Mouse (Mus musculus): ENCODE data around the gene Ttc37. TPM values are rescaled to one million over a fixed set of nuclear protein-coding genes. Genes with fewer than 3 reads are reported as not detected.

Ttc37 gene
- polyA plus RNA-seq, 1 experiment from 2014 or later: 15.9 TPM

- no peak for DNase-seq (ENCODE audit: extremely low spot score, low spot score)
- Histone ChIP-seq H3K36me3 (replicated peaks) (peaks cover 55% of the 10 kb centered on the region), H3K9me3 (no peaks in the 10 kb centered on the region), H3K27me3 (ENCODE audit: poor library complexity, severe bottlenecking) (no peaks in the 10 kb centered on the region), H3K4me3 (no peak overlapping the region), H3K4me1 (no peaks in the 10 kb centered on the region), H3K27ac (no peak overlapping the region)
- WGBS: 98% methylated on average over 3 of the region's 3 CpGs
Observed at GRCm38 (mm10) chr13:76189190-76189589, 90.7 kb downstream of the Ttc37 start.

- Histone ChIP-seq H3K9me3 (no peaks in the 10 kb centered on the region), H3K36me3 (replicated peaks) (peaks cover 51% of the 10 kb centered on the region), H3K4me1 (no peaks in the 10 kb centered on the region), H3K27me3 (ENCODE audit: poor library complexity, severe bottlenecking) (no peaks in the 10 kb centered on the region), H3K27ac (no peak overlapping the region), H3K4me3 (no peak overlapping the region)
- WGBS: 88% methylated on average over 3 of the region's 3 CpGs
- no peak for DNase-seq (ENCODE audit: extremely low spot score, low spot score)
Observed at GRCm38 (mm10) chr13:76190273-76190672, 91.7 kb downstream of the Ttc37 start.

- Histone ChIP-seq H3K27me3 (ENCODE audit: poor library complexity, severe bottlenecking) (no peaks in the 10 kb centered on the region), H3K36me3 (replicated peaks) (peaks cover 35% of the 10 kb centered on the region), H3K4me3 (no peak overlapping the region), H3K9me3 (no peaks in the 10 kb centered on the region), H3K4me1 (no peaks in the 10 kb centered on the region), H3K27ac (no peak overlapping the region)
- no peak for DNase-seq (ENCODE audit: extremely low spot score, low spot score)
Observed at GRCm38 (mm10) chr13:76194937-76195336, 96.4 kb downstream of the Ttc37 start.

DNA sequence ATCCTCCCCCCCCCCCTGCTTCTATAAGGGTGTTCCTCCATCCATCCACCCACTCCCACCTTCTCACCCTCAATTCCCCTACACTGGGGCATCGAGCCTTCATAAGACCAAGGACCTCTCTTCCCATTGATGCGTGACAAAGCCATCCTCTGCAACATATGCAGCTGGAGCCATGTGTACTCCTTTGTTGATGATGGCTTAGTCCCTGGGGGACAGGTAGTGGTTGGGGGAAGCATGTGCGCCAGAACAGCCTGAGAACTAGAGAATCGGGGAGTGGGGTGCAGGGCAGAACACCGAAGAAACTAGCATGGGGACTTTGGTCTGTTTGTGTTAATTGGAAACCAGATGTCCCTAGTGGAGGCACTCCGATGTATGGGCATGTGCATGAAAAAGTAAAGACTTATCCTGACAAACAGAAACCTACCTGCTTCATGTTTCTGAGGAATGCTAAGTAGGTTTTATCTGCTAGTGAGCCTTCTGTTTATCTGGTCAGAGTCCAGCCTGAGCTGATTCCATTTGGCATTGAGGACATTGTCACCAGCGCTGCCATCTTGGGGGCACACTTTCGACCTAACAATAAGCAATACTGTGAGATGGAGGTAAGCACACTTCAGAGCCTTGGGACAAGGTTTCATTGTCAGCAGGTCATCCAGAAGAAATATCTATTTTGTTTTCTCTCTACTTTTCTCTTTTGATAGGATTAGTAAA lies 97.1 kb downstream of the Ttc37 start:
- 94% methylated on average over 8 of the region's 8 CpGs for WGBS

GRCm38 (mm10) chr13:76197297-76197848 lies 98.8 kb downstream of the Ttc37 start:
- DNase-seq (ENCODE audit: extremely low spot score, low spot score): no peak
- WGBS: 90% methylated on average over 3 of the region's 3 CpGs

More for the DNA sequence above, 97.1 kb downstream of the Ttc37 start:
- peaks cover 30% of the 10 kb centered on the region for H3K36me3 ChIP-seq (replicated peaks)
- no peak overlapping the region for H3K4me3 ChIP-seq
- no peaks in the 10 kb centered on the region for H3K9me3 ChIP-seq
- no peaks in the 10 kb centered on the region for H3K4me1 ChIP-seq
- DNase-seq (ENCODE audit: extremely low spot score, low spot score): no peak
- H3K27me3 ChIP-seq (ENCODE audit: poor library complexity, severe bottlenecking): no peaks in the 10 kb centered on the region
- no peak overlapping the region for H3K27ac ChIP-seq

DNA sequence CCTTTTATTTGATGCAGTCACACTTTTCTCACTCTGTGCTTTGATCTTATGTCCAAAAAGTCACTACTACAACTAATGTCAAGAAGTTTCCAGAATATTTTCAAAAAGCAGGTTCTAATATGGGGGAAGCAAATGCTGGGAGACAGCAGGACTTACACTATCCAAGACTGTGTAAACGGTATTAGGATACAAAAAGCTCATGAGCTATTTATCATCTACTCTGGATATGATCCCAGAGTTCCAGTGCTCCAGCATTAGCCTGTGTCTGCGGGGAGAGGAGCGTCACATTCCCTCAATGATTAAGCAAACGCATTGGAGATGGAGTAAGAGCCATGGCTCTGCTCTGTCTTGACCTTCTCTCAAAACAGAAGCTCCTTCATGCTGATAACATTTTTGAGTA lies 101.4 kb downstream of the Ttc37 start:
- H3K36me3 ChIP-seq (replicated peaks): peaks cover 3% of the 10 kb centered on the region; the same call in 1 of the 2 replicates

More at GRCm38 (mm10) chr13:76197297-76197848, 98.8 kb downstream of the Ttc37 start:
- Histone ChIP-seq H3K27me3 (ENCODE audit: poor library complexity, severe bottlenecking) (no peaks in the 10 kb centered on the region), H3K4me1 (no peaks in the 10 kb centered on the region), H3K27ac (no peak overlapping the region), H3K4me3 (no peak overlapping the region), H3K9me3 (no peaks in the 10 kb centered on the region), H3K36me3 (replicated peaks) (peaks cover 12% of the 10 kb centered on the region; the same call in 1 of the 2 replicates)

GRCm38 (mm10) chr13:76214928-76215327 lies 116.4 kb downstream of the Ttc37 start:
- Histone ChIP-seq H3K9me3 (no peaks in the 10 kb centered on the region), H3K36me3 (replicated peaks) (no peaks in the 10 kb centered on the region), H3K27me3 (ENCODE audit: poor library complexity, severe bottlenecking) (no peaks in the 10 kb centered on the region), H3K27ac (no peak overlapping the region), H3K4me3 (no peak overlapping the region), H3K4me1 (no peaks in the 10 kb centered on the region)
- DNase-seq (ENCODE audit: extremely low spot score, low spot score): no peak
- 87% methylated on average over 2 of the region's 2 CpGs for WGBS

More for the DNA sequence above, 101.4 kb downstream of the Ttc37 start:
- Histone ChIP-seq H3K27ac (no peak overlapping the region), H3K4me3 (no peak overlapping the region), H3K4me1 (no peaks in the 10 kb centered on the region), H3K27me3 (ENCODE audit: poor library complexity, severe bottlenecking) (no peaks in the 10 kb centered on the region), H3K9me3 (no peaks in the 10 kb centered on the region)
- 92% methylated on average over 4 of the region's 4 CpGs for WGBS
- no peak for DNase-seq (ENCODE audit: extremely low spot score, low spot score)

DNA sequence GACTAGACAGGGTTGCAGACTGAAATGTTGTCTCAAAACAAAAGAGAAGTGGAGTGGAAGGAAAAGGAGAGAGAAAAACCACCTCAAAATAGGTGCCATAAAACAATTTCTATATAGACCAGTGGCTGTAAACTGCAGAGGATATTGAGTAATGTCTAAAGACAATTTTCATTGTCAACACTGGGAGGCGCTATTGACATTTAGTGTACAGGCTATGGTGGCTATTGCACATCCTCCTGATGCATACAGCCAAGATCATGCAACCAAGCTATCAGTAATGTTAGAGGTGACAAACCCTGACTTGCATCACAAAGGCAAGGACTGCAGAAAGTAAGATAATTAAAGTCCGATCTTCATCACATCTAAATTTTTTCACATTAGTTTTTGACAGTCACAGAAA lies 116.9 kb downstream of the Ttc37 start:
- DNase-seq (ENCODE audit: extremely low spot score, low spot score): no peak
- H3K27me3 ChIP-seq (ENCODE audit: poor library complexity, severe bottlenecking): no peaks in the 10 kb centered on the region
- no peaks in the 10 kb centered on the region for H3K9me3 ChIP-seq
- no peaks in the 10 kb centered on the region for H3K4me1 ChIP-seq
- no peaks in the 10 kb centered on the region for H3K36me3 ChIP-seq (replicated peaks)
- H3K4me3 ChIP-seq: no peak overlapping the region
- WGBS: 53% methylated on average over 2 of the region's 2 CpGs
- H3K27ac ChIP-seq: no peak overlapping the region

Other genes with a start within 250 kb of the Ttc37 start
- gene Rhobtb3, start 154.8 kb upstream of the Ttc37 start, polyA plus RNA-seq (2016; fragmentation: Nextera tagmentation; extraction: Ambion mirVana): 42.8 and 44.4 TPM in 2 replicates
- gene Spata9, start 131.6 kb upstream of the Ttc37 start, polyA plus RNA-seq (2016; fragmentation: Nextera tagmentation; extraction: Ambion mirVana): 0.64 and 1.2 TPM in 2 replicates
- gene Rfesd, start 80.0 kb upstream of the Ttc37 start, polyA plus RNA-seq (2016; fragmentation: Nextera tagmentation; extraction: Ambion mirVana): 26.4 and 28.8 TPM in 2 replicates
- 0.48 and 0.66 TPM in 2 replicates for gene Gpr150, start 41.7 kb upstream of the Ttc37 start, polyA plus RNA-seq (2016; fragmentation: Nextera tagmentation; extraction: Ambion mirVana)
- gene Arsk, start 74 bp upstream of the Ttc37 start, polyA plus RNA-seq (2016; fragmentation: Nextera tagmentation; extraction: Ambion mirVana): 5.2 and 5.3 TPM in 2 replicates
- gene Fam81b, start 206.3 kb downstream of the Ttc37 start, polyA plus RNA-seq (2016; fragmentation: Nextera tagmentation; extraction: Ambion mirVana): not detected in 2 replicates